Mouse (Mus musculus) liver, postnatal 0 days (tissue): ENCODE results near the gene Carnmt1. TPM values are rescaled to one million over a fixed set of nuclear protein-coding genes. Genes with fewer than 3 reads are reported as not detected.
A peak's percentile ranks its signal among the peaks of the same experiment; 100 is the strongest.

Experiments used
- ATAC-seq: fragments of 200-750 bp; cut with Nextera tagmentation; 2 replicates; pipeline ENCODE4 v1.8.0; 2017; ENCODE audit warnings: mild to moderate bottlenecking, moderate library complexity
- DNase-seq: peaks from one replicate; pipeline ENCODE4 v3.0.0-alpha.2; 2016
- H3K27ac ChIP-seq: fragments of 300-500 bp; sonication (generic); 2 replicates; pipeline ENCODE4 v1.5.1; 2014; ENCODE audit warnings: antibody characterized with exemption, moderate library complexity, mild to moderate bottlenecking, low read depth
- H3K27me3 ChIP-seq: fragments of 300-500 bp; sonication (generic); 2 replicates; pipeline ENCODE4 v1.6.1; 2014; ENCODE audit warnings: low read length, control low read depth, mixed read lengths; ENCODE audit not compliant: insufficient read depth
- H3K36me3 ChIP-seq: fragments of 300-500 bp; sonication (generic); replicated peaks from 2 replicates; pipeline ENCODE4 v1.6.1; 2014; ENCODE audit warnings: mild to moderate bottlenecking, control low read depth, low read length, moderate library complexity, mixed read lengths; ENCODE audit not compliant: insufficient read depth
- H3K4me1 ChIP-seq: fragments of 300-500 bp; sonication (generic); 2 replicates; pipeline ENCODE4 v1.6.1; 2014; ENCODE audit warnings: antibody characterized with exemption, mild to moderate bottlenecking, control low read depth; ENCODE audit not compliant: insufficient read depth
- H3K4me2 ChIP-seq: fragments of 300-500 bp; sonication (generic); 2 replicates; pipeline ENCODE4 v1.6.1; 2014; ENCODE audit warnings: low read depth, mild to moderate bottlenecking, low read length, moderate library complexity, mixed read lengths
- H3K4me3 ChIP-seq: fragments of 300-500 bp; sonication (generic); 2 replicates; pipeline ENCODE4 v1.5.1; 2014; ENCODE audit warnings: low read depth, low read length
- H3K9ac ChIP-seq: fragments of 300-500 bp; sonication (generic); replicated peaks from 2 replicates; pipeline ENCODE4 v1.6.1; 2014; ENCODE audit warnings: mild to moderate bottlenecking, moderate library complexity
- H3K9me3 ChIP-seq: fragments of 300-500 bp; sonication (generic); 2 replicates; pipeline ENCODE4 v1.6.1; 2016; ENCODE audit warnings: mild to moderate bottlenecking, control low read depth, low read length, mixed read lengths
- CTCF ChIP-seq: sonication (generic); IDR thresholded peaks from 2 replicates; pipeline ENCODE4 v1.5.1; 2016; ENCODE audit warnings: antibody characterized with exemption, low read depth
- EP300 ChIP-seq: IDR thresholded peaks from 2 replicates; pipeline ENCODE4 v1.6.1; 2016; ENCODE audit warnings: antibody characterized with exemption, low read depth, mild to moderate bottlenecking
- WGBS: fragments of 180-500 bp; shearing (Covaris S2); extraction: QIAGEN DNeasy Blood & Tissue Kit; methylation state at CpG from one replicate; pipeline ENCODE4 v1.1.7; 2014; ENCODE audit not compliant: insufficient replicate concordance; 5-methylcytosine and 5-hydroxymethylcytosine counted together
- polyA plus RNA-seq: library from polyadenylated mRNA; unstranded; fragments of >200 nt; fragmentation: Nextera tagmentation; extraction: Ambion mirVana; gene quantifications from 2 replicates; pipeline ENCODE4 v1.2.1, GENCODE M21; 2015

Carnmt1 gene
- 13.2 and 15.5 TPM in 2 replicates for polyA plus RNA-seq

DNA sequence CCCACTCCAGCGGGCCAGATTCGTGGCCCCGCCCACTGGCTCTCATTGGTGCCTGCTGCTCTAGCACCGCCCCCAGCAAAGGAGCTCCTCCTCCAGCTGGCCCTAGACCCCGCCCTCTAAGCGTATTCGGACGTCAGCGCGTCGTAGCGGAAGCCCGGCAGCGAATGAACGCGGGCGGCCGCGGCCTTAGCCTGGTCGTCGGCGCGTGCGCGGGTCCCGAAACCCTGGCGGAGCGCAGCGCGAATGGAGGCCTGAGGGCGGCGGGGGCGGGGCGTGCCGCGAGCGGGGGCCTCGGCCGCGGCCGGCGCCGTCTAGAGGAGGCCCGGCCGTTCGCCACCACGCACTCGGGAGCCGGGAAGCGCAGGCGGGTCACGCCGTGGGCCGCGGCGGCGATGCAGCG lies at the start of gene Carnmt1:
Carnmt1 (plus strand) TSS at position 157 of the 400 bp plus-strand sequence.
- Histone ChIP-seq H3K9me3 (no peaks in the 10 kb centered on the region), H3K4me1 (peaks cover 22% of the 10 kb centered on the region), H3K36me3 (no peaks in the 10 kb centered on the region), H3K4me2 (peak within 1 kb of the TSS; percentile 72), H3K9ac (peak within 1 kb of the TSS; percentile 86), H3K27me3 (no peaks in the 10 kb centered on the region), H3K27ac (peak within 1 kb of the TSS; percentile 89), H3K4me3 (peak within 1 kb of the TSS; percentile 84)
- ATAC-seq (peak; percentile 97), DNase-seq (peak; percentile 99)
- TF ChIP-seq EP300 (no peak), CTCF (no peak)
- WGBS = under 1% methylated on average over 45 of the region's 58 CpGs

- H3K9me3 ChIP-seq = no peaks in the 10 kb centered on the region
- H3K27ac ChIP-seq = no peak overlapping the region
- H3K27me3 ChIP-seq = no peaks in the 10 kb centered on the region
- H3K36me3 ChIP-seq = no peaks in the 10 kb centered on the region
- no peak overlapping the region for H3K4me2 ChIP-seq
- H3K9ac ChIP-seq = no peak overlapping the region
- DNase-seq = no peak
- no peak overlapping the region for H3K4me3 ChIP-seq
- TF ChIP-seq EP300 (no peak), CTCF (no peak)
- ATAC-seq = no peak
- peaks cover 23% of the 10 kb centered on the region for H3K4me1 ChIP-seq
- 72% methylated on average over 2 of the region's 2 CpGs for WGBS
Observed at GRCm38 (mm10) chr19:18623894-18624293, 46.7 kb upstream of the Carnmt1 start.

DNA sequence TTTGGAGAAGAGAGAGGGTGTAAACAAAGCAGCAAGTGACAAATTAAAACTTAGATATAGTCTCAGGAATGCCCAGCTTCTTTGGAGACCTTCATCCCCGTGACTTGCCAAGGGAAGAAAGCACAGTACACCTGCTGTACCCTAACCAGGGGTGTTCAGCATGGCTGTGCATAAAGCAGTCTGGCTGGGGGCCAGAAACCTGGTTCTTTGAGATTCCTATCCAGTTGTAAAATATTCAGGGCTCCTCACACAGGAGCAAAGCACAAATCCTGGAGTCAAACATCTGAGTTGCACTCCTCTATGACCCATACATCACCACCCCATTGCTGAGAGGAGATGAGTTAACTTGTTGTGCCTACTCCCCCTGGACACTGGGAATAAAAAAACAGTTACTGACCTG lies 41.0 kb upstream of the Carnmt1 start:
- Histone ChIP-seq H3K9me3 (no peaks in the 10 kb centered on the region), H3K27me3 (no peaks in the 10 kb centered on the region), H3K4me2 (peak overlapping the region; percentile 85), H3K27ac (peak overlapping the region; percentile 94; the same call in 1 of the 2 replicates), H3K9ac (no peak overlapping the region), H3K4me3 (peak overlapping the region; percentile 73; the same call in 1 of the 2 replicates), H3K36me3 (no peaks in the 10 kb centered on the region), H3K4me1 (peaks cover 23% of the 10 kb centered on the region)
- WGBS = 72% methylated on average over 1 of the region's 1 CpGs
- no peak for TF ChIP-seq EP300
- TF ChIP-seq CTCF = no peak
- no peak for DNase-seq
- no peak for ATAC-seq

DNA sequence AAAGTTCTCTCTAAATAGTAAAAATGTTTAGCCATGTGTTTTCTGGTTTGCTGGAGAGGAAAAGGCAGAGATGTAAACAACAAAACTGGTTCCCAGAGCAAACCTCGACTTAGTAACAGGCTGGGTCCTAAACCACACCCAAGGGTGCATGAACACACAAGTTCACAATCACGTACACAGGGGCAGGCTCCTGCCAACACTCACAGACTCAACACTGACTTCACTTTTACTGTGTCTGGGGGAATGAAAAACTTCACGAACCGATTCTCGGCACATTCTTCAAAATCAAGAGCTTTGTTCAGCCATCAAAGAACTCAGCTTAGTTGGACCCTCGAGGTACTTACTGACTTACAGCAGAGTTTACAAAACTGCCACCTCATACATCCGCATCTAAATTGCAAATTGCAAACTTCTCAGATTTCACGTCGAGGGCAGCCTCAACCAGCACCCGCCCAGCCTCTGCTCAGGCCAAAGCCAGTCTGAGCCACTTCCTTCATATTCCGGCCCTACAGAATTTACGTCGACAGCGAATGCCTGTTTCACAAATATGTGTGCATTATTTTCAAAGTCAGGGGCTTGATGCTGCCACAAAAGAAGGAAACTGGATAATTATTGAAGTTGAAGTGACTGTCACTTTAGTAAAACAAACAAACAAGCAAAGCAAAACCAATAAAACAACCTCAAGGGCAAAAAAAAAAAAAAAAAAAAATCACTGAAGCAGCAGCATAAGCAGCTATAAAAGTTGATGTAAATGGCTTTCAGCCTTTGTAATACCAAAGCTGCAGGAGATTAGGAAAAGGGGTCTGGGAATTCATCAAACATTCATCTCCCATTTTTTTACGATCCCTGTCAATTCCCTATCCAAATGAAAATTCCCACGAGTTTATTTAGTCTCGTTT lies 40.1 kb upstream of the Carnmt1 start:
- peak overlapping the region; percentile 80 for H3K9ac ChIP-seq
- H3K4me2 ChIP-seq = peak overlapping the region; percentile 85
- peaks cover 23% of the 10 kb centered on the region for H3K4me1 ChIP-seq
- no peaks in the 10 kb centered on the region for H3K27me3 ChIP-seq
- WGBS = 11% methylated on average over 17 of the region's 17 CpGs
- H3K4me3 ChIP-seq = peak overlapping the region; percentile 73
- peak overlapping the region; percentile 94 for H3K27ac ChIP-seq
- peak; percentile 42 for DNase-seq
- no peaks in the 10 kb centered on the region for H3K36me3 ChIP-seq
- TF ChIP-seq CTCF = no peak
- no peak for TF ChIP-seq EP300
- H3K9me3 ChIP-seq = no peaks in the 10 kb centered on the region
- no peak for ATAC-seq

DNA sequence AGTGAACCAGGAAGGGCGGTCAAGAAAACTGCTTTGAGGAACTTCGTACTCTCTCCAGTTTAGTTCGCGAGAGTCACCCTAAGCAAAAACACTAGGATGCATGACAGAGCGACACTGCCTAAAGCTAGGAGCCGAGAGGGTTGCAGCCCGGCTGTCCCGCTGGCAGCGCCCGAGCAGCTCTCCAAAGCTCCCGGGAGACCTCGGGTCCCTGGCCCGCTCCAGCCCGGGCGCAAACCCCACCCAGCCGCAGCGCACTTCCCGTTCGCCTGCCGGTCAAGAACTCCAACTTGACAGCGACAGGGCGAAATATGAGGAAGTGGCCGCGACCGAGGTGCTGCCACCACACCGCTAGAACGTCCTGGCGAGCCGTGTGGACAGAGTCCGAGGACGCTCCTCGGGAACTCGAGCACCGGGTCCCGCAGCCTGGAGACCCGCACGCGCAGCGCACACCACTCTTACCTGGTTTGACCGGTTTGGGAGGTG lies 39.4 kb upstream of the Carnmt1 start:
- ATAC-seq (peak; percentile 71), DNase-seq (peak; percentile 80)
- H3K9me3 ChIP-seq = no peaks in the 10 kb centered on the region
- peak overlapping the region; percentile 73 for H3K4me3 ChIP-seq
- H3K36me3 ChIP-seq = no peaks in the 10 kb centered on the region
- H3K4me2 ChIP-seq = peak overlapping the region; percentile 85
- H3K9ac ChIP-seq = peak overlapping the region; percentile 80
- no peaks in the 10 kb centered on the region for H3K27me3 ChIP-seq
- H3K4me1 ChIP-seq = peaks cover 23% of the 10 kb centered on the region
- under 1% methylated on average over 40 of the region's 40 CpGs for WGBS
- peak overlapping the region; percentile 94 for H3K27ac ChIP-seq
- peak; percentile 23 for TF ChIP-seq CTCF
- TF ChIP-seq EP300 = no peak

- no peaks in the 10 kb centered on the region for H3K27me3 ChIP-seq
- TF ChIP-seq EP300 (no peak), CTCF (no peak)
- no peaks in the 10 kb centered on the region for H3K36me3 ChIP-seq
- peak within 1 kb of the TSS; percentile 80 for H3K9ac ChIP-seq
- peak within 1 kb of the TSS; percentile 94 for H3K27ac ChIP-seq
- under 1% methylated on average over 50 of the region's 51 CpGs for WGBS
- H3K4me2 ChIP-seq = peak within 1 kb of the TSS; percentile 85
- H3K4me3 ChIP-seq = peak within 1 kb of the TSS; percentile 73
- H3K9me3 ChIP-seq = no peaks in the 10 kb centered on the region
- ATAC-seq = peak; percentile 97
- peak; percentile 98 for DNase-seq
- H3K4me1 ChIP-seq = peaks cover 23% of the 10 kb centered on the region
Observed at GRCm38 (mm10) chr19:18631644-18632219, 38.8 kb upstream of the Carnmt1 start, which contains the start of the genes Ostf1 and Nmrk1. Ostf1 (minus strand) TSS chr19:18631823. Nmrk1 (plus strand) TSS chr19:18631950.
